Mouse (Mus musculus): ENCODE results near the gene Ube2i. TPM values are rescaled to one million over a fixed set of nuclear protein-coding genes. Genes with fewer than 3 reads are reported as not detected.
A peak's percentile ranks its signal among the peaks of the same experiment; 100 is the strongest.

Gene Ube2i
- polyA plus RNA-seq, 1 experiment from 2014 or later: 556 TPM

GRCm38 (mm10) chr17:25275833-25276232 is 1.4 kb upstream of the Ube2i start:
- H3K4me3 ChIP-seq (replicated peaks): no peak overlapping the region
- no peaks in the 10 kb centered on the region for H3K9me3 ChIP-seq
- H3K9ac ChIP-seq: no peak overlapping the region
- H3K4me1 ChIP-seq (replicated peaks): peaks cover 18% of the 10 kb centered on the region
- no peak for ATAC-seq
- H3K4me2 ChIP-seq (replicated peaks): no peak overlapping the region
- H3K27ac ChIP-seq: no peak overlapping the region
- H3K36me3 ChIP-seq: no peaks in the 10 kb centered on the region
- H3K27me3 ChIP-seq (replicated peaks): no peaks in the 10 kb centered on the region
- WGBS: 97% methylated on average over 3 of the region's 3 CpGs

GRCm38 (mm10) chr17:25273706-25274501 is 518 bp downstream of the Ube2i start:
- H3K4me2 ChIP-seq (replicated peaks): peak overlapping the region; percentile 74
- peaks cover 25% of the 10 kb centered on the region for H3K4me1 ChIP-seq (replicated peaks)
- ATAC-seq: peak; percentile 87
- under 1% methylated on average over 43 of the region's 45 CpGs for WGBS
- no peaks in the 10 kb centered on the region for H3K9me3 ChIP-seq
- peaks cover 11% of the 10 kb centered on the region for H3K36me3 ChIP-seq
- H3K4me3 ChIP-seq (replicated peaks): peak overlapping the region; percentile 92
- peak overlapping the region; percentile 100 for H3K9ac ChIP-seq
- H3K27me3 ChIP-seq (replicated peaks): no peaks in the 10 kb centered on the region
- H3K27ac ChIP-seq: peak overlapping the region; percentile 99

GRCm38 (mm10) chr17:25272951-25273705 is 1.3 kb downstream of the Ube2i start:
- Histone ChIP-seq H3K27me3 (replicated peaks) (no peaks in the 10 kb centered on the region), H3K4me3 (replicated peaks) (peak overlapping the region; percentile 92), H3K4me1 (replicated peaks) (peaks cover 25% of the 10 kb centered on the region), H3K4me2 (replicated peaks) (peak overlapping the region; percentile 74), H3K9ac (peak overlapping the region; percentile 100), H3K27ac (peak overlapping the region; percentile 99), H3K9me3 (no peaks in the 10 kb centered on the region), H3K36me3 (peaks cover 19% of the 10 kb centered on the region)
- ATAC-seq: peak; percentile 92
- WGBS: under 1% methylated on average over 91 of the region's 92 CpGs

DNA sequence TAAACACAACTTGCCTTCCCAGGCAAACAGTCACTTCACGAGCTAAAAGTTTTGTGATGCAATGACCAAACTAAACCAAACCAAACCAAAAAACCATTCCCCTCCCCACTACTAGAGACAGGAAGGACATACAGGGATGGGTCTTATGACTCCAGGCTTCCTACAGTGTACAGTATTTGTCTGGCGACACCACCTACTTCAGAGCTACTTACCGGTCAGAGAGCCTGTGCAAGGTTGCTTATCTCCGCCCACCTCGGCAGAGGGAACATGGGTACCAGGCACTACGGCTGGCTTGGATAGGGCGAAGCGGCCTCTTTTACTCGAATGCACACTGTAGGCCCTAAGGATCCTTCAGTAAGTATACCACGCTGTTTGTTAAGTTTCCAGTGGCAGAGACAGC is 2.1 kb downstream of the Ube2i start:
- H3K36me3 ChIP-seq: peaks cover 27% of the 10 kb centered on the region
- H3K27ac ChIP-seq: peak overlapping the region; percentile 99
- peaks cover 25% of the 10 kb centered on the region for H3K4me1 ChIP-seq (replicated peaks)
- under 1% methylated on average over 10 of the region's 10 CpGs for WGBS
- peak overlapping the region; percentile 92 for H3K4me3 ChIP-seq (replicated peaks)
- no peaks in the 10 kb centered on the region for H3K27me3 ChIP-seq (replicated peaks)
- H3K9me3 ChIP-seq: no peaks in the 10 kb centered on the region
- H3K4me2 ChIP-seq (replicated peaks): peak overlapping the region; percentile 74
- ATAC-seq: no peak
- H3K9ac ChIP-seq: peak overlapping the region; percentile 100

DNA sequence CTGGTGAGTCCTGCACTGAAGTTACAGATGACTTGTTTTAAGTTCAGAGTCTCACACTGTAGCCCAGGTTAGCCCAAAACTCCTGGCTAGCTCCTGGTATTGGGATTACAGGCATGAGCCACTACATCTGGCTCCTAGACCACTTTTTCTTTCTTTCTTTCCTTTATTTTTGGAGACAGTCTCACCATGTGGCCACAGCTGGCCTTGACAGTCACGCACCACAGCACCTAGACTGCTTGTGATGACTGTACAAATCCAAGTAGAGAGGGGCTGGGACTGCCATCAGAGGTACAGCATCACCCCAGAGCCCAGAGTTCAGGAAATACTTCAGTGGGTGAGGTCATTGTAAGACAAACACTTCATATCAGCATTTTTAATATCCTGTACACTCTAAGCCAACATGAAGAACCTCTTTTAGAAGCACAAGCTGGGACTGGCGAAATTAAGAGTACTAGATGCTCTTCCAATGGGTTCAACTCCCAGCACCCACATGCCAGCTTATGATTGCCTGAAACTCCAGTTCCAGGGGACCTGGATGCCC is 3.6 kb downstream of the Ube2i start:
- peak overlapping the region; percentile 74 for H3K4me2 ChIP-seq (replicated peaks)
- WGBS: 66% methylated on average over 2 of the region's 2 CpGs
- H3K4me3 ChIP-seq (replicated peaks): 0 out of 2 replicates have a peak overlapping the region, but pooled peaks have one; percentile 92
- no peak overlapping the region for H3K27ac ChIP-seq
- no peak overlapping the region; the same call in 1 of the 2 replicates for H3K9ac ChIP-seq
- H3K4me1 ChIP-seq (replicated peaks): peaks cover 25% of the 10 kb centered on the region
- peaks cover 41% of the 10 kb centered on the region for H3K36me3 ChIP-seq
- no peaks in the 10 kb centered on the region for H3K27me3 ChIP-seq (replicated peaks)
- ATAC-seq: no peak
- H3K9me3 ChIP-seq: no peaks in the 10 kb centered on the region

GRCm38 (mm10) chr17:25264453-25264852 is 10.0 kb downstream of the Ube2i start:
- Histone ChIP-seq H3K4me1 (replicated peaks) (no peaks in the 10 kb centered on the region), H3K9me3 (no peaks in the 10 kb centered on the region), H3K36me3 (peaks cover 69% of the 10 kb centered on the region), H3K9ac (no peak overlapping the region), H3K4me2 (replicated peaks) (no peak overlapping the region), H3K4me3 (replicated peaks) (no peak overlapping the region), H3K27ac (no peak overlapping the region), H3K27me3 (replicated peaks) (no peaks in the 10 kb centered on the region)
- ATAC-seq: no peak
- 63% methylated on average over 3 of the region's 3 CpGs for WGBS

DNA sequence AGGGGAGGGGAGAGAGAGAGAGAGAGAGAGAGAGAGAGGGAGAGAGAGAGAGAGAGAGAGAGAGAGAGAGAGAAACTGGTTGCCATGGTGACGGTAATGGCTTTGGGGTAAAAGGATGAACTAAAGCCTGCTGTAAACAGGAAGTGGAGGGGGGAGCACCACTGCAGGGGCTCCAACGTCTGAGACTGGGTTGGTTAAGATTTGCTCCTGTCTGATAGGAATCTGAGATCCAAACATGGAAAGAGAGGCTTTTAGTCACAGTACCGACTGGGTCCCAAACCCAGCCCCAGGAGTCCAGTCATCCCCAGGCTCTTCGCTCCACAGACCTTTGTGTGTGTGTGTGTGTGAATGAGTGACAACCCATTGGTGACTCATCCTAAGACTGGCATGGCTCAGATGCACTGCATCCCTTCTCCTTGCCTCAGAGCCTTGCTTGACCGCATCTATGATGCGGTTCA is 16.6 kb downstream of the Ube2i start:
- H3K4me2 ChIP-seq (replicated peaks): no peak overlapping the region
- ATAC-seq: no peak
- H3K4me1 ChIP-seq (replicated peaks): peaks cover 14% of the 10 kb centered on the region
- H3K27ac ChIP-seq: no peak overlapping the region
- H3K4me3 ChIP-seq (replicated peaks): no peak overlapping the region
- H3K9ac ChIP-seq: no peak overlapping the region
- H3K36me3 ChIP-seq: peaks cover 8% of the 10 kb centered on the region
- H3K27me3 ChIP-seq (replicated peaks): peaks cover 31% of the 10 kb centered on the region
- H3K9me3 ChIP-seq: no peaks in the 10 kb centered on the region
- WGBS: 40% methylated on average over 6 of the region's 6 CpGs

- WGBS: 4% methylated on average over 35 of the region's 35 CpGs
- Histone ChIP-seq H3K27ac (no peak within 1 kb of the TSS), H3K4me1 (replicated peaks) (peaks cover 14% of the 10 kb centered on the region), H3K36me3 (peaks cover 3% of the 10 kb centered on the region; the same call in 1 of the 2 replicates), H3K9ac (peak within 1 kb of the TSS; percentile 31), H3K9me3 (no peaks in the 10 kb centered on the region), H3K4me3 (replicated peaks) (peak within 1 kb of the TSS; percentile 34), H3K4me2 (replicated peaks) (peak within 1 kb of the TSS; percentile 76), H3K27me3 (replicated peaks) (peaks cover 31% of the 10 kb centered on the region)
- peak; percentile 56; the same call in 1 of the 2 replicates for ATAC-seq
Observed at GRCm38 (mm10) chr17:25256140-25256754, 18.2 kb downstream of the Ube2i start, which contains the start of gene Baiap3. Gene Baiap3 (minus strand): TSS chr17:25256364.

DNA sequence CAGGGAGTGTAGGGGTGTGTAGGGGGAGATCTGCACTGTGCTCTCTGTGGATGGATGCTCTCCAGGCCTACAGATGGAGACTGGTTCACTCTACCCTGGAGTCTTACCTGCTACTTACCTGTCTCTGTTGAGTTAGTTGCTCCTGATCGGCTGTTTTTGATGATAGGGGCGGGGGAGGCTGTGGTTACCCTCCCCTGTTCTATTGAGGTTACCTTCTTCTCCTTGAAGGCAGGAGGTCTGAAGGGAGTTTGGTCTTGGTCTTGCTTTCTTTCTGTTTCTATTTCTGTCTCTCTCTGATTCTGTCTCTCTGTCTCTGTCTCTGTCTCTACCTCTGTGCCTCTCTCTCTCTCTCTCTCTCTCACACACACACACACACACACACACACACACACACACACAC is 19.3 kb downstream of the Ube2i start:
- ATAC-seq: no peak
- WGBS: 79% methylated on average over 2 of the region's 2 CpGs
- Histone ChIP-seq H3K4me1 (replicated peaks) (peaks cover 14% of the 10 kb centered on the region), H3K9me3 (no peaks in the 10 kb centered on the region), H3K9ac (no peak overlapping the region), H3K27ac (no peak overlapping the region), H3K36me3 (peaks cover 2% of the 10 kb centered on the region; the same call in 1 of the 2 replicates), H3K4me2 (replicated peaks) (peak overlapping the region; percentile 76; the same call in 1 of the 2 replicates), H3K4me3 (replicated peaks) (no peak overlapping the region), H3K27me3 (replicated peaks) (peaks cover 31% of the 10 kb centered on the region)

- ATAC-seq: no peak
- WGBS: 31% methylated on average over 10 of the region's 10 CpGs
- no peak overlapping the region for H3K9ac ChIP-seq
- peaks cover 31% of the 10 kb centered on the region for H3K27me3 ChIP-seq (replicated peaks)
- H3K4me3 ChIP-seq (replicated peaks): no peak overlapping the region
- peaks cover 14% of the 10 kb centered on the region for H3K4me1 ChIP-seq (replicated peaks)
- H3K36me3 ChIP-seq: no peaks in the 10 kb centered on the region
- H3K4me2 ChIP-seq (replicated peaks): no peak overlapping the region
- H3K27ac ChIP-seq: no peak overlapping the region
- H3K9me3 ChIP-seq: no peaks in the 10 kb centered on the region
Observed at GRCm38 (mm10) chr17:25253760-25254159, 20.7 kb downstream of the Ube2i start.

DNA sequence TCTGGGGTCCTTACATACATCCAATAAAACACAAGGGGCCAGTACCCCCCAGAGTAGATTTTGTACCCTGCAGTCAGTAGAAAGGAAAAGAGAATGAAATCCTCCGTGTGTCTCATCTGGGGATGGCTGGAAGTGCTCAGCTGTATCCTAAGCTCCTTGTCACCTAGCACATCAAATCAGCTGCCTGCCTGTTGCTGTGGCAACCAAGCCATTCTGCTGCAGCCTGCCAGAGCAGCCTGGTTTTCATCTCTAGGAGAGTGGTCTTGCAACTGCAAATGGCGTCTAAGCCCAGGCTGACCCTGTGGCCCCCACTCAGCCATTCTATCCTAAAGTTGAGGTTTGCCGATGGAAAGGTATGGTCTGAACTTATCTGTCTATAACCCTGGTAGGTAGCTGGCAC is 21.8 kb downstream of the Ube2i start:
- no peak overlapping the region for H3K4me2 ChIP-seq (replicated peaks)
- ATAC-seq: no peak
- no peak overlapping the region for H3K4me3 ChIP-seq (replicated peaks)
- H3K9ac ChIP-seq: no peak overlapping the region
- WGBS: 32% methylated on average over 3 of the region's 3 CpGs
- no peak overlapping the region for H3K27ac ChIP-seq
- no peaks in the 10 kb centered on the region for H3K9me3 ChIP-seq
- peaks cover 11% of the 10 kb centered on the region for H3K4me1 ChIP-seq (replicated peaks)
- no peaks in the 10 kb centered on the region for H3K36me3 ChIP-seq
- peaks cover 31% of the 10 kb centered on the region for H3K27me3 ChIP-seq (replicated peaks)

Data from intestine, embryonic 15.5 days (tissue).